Mouse (Mus musculus) ES-CJ7 (cell line): ENCODE measurements at regions not wholly inside any gene's neighbourhood (a gene's known extent, or its start where the extent isn't known, plus 50 kb on each side); places are given as distances from the start of the nearest gene placed in this dataset.

Experiments used
- DNase-seq: peaks from one replicate; pipeline ENCODE4 v3.0.0; 2011; ENCODE audit warnings: low read depth, low spot score

DNA sequence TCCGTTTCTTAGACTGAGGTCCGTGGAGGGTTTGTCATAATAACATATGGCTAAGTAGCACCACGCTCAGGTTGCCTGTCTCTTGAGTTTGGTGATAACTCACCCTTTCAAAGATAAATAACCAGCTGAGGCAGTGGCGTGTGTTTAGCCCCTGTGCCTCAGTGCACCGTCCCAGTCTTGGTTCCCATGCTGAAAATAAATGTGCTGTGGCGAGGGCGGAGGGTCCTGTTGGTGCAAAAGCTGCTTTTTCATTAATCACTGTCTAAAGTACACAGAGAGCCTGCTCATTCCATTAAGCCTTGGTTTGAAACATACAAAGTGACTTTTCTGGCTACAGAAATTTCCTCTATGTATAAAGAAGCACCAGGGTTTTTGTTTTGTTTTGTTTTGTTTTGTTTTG lies 439.8 kb upstream of the Fam84a start:
- DNase-seq, result no peak

DNA sequence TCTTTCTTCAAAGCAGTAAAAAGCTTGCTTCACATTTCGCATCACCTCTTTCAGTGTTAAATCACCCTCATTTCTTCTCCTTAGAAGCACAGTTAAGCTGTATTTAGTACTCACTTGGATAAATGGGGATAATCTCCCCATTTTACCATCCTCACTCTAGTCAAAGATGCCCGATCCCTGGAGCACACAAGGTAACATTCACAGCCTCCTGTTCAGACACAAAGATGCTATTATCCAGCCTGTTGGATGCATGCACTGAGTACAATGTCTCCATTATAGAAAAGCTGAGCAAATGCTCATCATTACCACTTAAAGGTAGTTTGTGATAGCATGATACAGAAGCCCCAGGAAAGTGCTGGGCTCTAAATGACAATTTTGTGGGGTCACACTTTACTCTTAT lies 422.4 kb upstream of the Fam84a start:
- no peak for DNase-seq

DNA sequence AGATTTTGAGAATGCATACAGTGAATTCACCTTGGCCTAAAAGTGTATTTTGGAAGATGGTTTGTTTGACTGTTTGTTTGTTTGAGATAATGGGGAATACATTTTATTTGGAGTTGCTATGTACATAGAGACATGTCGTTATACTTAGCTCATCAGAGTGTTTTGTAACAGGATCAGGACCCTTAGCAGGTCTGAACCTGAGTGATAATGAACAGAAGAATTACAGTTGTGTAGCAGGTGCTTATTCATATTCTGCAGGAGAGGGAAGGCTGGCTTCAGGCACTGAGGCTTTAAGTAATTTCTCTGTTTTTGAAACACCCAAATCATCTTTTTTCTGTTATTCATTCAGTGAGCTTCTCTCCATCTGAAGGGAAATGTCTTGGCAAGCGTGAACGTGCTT lies 413.1 kb upstream of the Fam84a start:
- no peak for DNase-seq

DNA sequence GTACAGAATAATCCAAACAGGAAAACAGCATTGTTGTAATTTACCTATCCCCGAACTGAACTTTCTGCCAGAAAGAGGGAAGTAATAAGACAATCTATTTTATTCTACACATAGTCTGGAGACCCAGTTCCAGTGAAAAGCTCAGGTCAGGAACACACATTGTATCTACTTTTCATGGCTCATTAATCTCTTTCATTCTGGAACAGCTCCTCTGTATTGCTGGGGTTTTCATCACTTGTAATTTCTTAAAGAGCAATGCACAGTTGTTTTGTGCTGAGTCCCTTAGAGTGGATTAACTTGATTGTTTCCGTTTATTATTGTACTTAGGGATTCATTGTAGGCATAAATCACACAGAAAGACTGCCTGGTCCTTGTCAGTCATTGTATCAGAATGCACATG lies 400.3 kb upstream of the Fam84a start:
- no peak for DNase-seq

DNA sequence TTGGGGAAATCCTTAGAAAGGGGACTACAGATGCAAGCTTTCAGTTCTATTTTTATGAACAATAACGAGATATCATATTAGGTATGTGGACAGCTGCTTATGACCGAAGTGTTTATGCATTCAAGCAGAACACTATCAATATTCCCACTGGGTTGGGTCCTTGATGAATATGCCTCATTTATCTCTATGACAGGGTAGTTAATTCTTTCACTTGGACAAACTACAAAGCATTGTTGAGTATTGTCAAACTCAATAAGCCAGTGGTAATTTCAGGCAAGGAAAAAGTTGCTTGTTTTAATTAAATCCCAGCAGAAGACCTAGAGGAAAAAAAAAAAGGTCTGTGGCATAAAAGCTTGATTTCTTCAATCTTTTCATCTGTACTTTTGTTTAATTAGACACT lies 397.4 kb upstream of the Fam84a start:
- DNase-seq, result no peak

DNA sequence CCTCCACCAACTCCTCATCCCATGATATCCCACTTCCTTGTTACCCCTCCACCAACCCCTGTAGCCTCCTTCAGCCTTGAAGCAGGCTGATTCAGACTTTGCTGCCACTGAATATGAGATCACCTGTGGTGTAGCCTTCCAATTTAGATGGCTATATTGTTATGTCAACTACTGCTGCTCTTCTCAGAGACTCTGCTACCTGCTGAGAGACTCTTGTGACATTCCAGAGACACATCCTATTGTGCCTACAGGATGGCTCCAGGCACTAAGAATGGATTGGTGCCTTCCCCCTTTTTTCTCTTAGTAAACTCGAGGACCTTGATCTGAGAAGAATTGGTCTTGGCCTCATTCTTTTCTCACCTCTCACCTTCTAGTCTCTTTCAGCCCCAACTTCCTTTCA lies 369.9 kb upstream of the Fam84a start:
- peak; percentile 75 for DNase-seq

DNA sequence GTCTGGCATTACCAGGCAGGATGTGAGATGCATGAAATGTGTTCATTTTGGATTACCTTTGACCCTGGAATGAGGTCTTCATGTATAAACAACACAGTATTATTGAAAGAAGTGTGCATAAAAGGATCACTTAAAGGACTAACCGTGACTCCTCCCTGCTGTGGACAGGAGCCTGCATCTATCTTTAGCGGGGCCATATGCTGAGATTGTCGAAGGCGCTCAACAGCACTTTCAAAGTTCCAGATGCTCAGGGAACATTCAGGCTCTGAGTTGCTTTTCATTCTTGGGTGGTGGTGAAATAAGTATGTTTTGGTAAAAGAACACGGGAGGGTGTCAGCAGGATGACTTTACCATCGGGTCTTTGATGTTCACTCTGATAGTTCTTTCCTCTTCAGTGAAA lies 363.7 kb upstream of the Fam84a start:
- no peak for DNase-seq
